Mouse (Mus musculus) neural tube, embryonic 13.5 days (tissue): Measurements from ENCODE around the gene Pafah1b3. TPM values are rescaled to one million over a fixed set of nuclear protein-coding genes. Genes with fewer than 3 reads are reported as not detected.

Experiments used
- ATAC-seq: fragments of 200-750 bp; cut with Nextera tagmentation; 2 replicates; pipeline ENCODE4 v1.8.0; 2017; ENCODE audit warnings: low read depth, mild to moderate bottlenecking, moderate TSS enrichment, moderate library complexity
- H3K27ac ChIP-seq: fragments of 300-500 bp; sonication (generic); replicated peaks from 2 replicates; pipeline ENCODE4 v1.5.1; 2015; ENCODE audit warnings: moderate library complexity, mild to moderate bottlenecking, inconsistent platforms
- H3K27me3 ChIP-seq: fragments of 300-500 bp; sonication (generic); 2 replicates; pipeline ENCODE4 v1.6.1; 2015; ENCODE audit warnings: mild to moderate bottlenecking, inconsistent platforms
- H3K36me3 ChIP-seq: fragments of 300-500 bp; sonication (generic); 2 replicates; pipeline ENCODE4 v1.6.1; 2015; ENCODE audit warnings: mild to moderate bottlenecking, inconsistent platforms
- H3K4me1 ChIP-seq: fragments of 300-500 bp; sonication (generic); replicated peaks from 2 replicates; pipeline ENCODE4 v1.6.1; 2015; ENCODE audit warnings: inconsistent platforms
- H3K4me2 ChIP-seq: fragments of 300-500 bp; sonication (generic); 2 replicates; pipeline ENCODE4 v1.6.1; 2015; ENCODE audit warnings: inconsistent platforms, mild to moderate bottlenecking, moderate library complexity
- H3K4me3 ChIP-seq: fragments of 300-500 bp; sonication (generic); 2 replicates; pipeline ENCODE4 v1.5.1; 2015; ENCODE audit warnings: mild to moderate bottlenecking, inconsistent platforms
- H3K9ac ChIP-seq: fragments of 300-500 bp; sonication (generic); 2 replicates; pipeline ENCODE4 v1.6.1; 2015; ENCODE audit warnings: moderate library complexity, mild to moderate bottlenecking, inconsistent platforms
- H3K9me3 ChIP-seq: fragments of 300-500 bp; sonication (generic); 2 replicates; pipeline ENCODE4 v1.6.1; 2016; ENCODE audit warnings: inconsistent platforms
- WGBS: fragments of 180-500 bp; shearing (Covaris S2); methylation state at CpG from one replicate; pipeline ENCODE4 v1.1.7; 2015; 5-methylcytosine and 5-hydroxymethylcytosine counted together
- polyA plus RNA-seq: library from polyadenylated mRNA; unstranded; fragments of >200 nt; fragmentation: Nextera tagmentation; extraction: Ambion mirVana; gene quantifications from 2 replicates; pipeline ENCODE4 v1.2.1, GENCODE M21; 2015

Gene Pafah1b3
- polyA plus RNA-seq, 1 experiment from 2014 or later = 535 TPM

DNA sequence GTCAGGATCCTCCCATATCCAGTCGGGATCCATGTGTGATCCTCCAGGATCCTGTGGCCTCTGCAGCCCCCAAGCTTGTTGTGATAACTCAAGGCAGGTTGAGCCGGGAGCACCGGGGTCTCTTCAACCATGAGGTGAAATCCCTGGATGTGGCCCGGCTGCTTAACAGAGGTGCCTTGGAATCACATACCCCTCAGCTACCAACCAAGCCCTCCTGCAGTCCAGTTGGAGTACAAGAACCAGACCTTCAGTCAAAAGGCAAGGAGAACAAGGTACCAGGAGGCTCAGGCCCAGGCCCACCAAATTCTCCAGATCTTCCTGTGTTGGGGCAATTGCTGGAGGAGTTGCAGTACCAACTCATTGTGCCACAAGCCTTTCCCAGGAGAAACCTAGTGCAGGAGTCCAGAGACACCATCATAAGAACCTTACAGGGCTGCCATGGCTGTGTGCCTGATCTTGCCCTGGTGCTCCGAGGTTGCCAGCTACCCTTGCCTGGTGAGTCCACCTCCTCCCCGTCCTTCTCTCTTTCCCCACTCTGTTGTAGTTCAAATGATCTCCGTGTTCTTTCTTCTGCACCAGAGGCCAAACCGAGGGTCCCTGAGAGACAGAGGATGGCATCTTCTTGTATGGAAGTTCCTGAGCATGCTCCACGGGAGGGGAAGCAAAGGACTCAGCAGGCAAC, 5.4 kb upstream of the Pafah1b3 start:
- Histone ChIP-seq H3K4me1 (peaks cover 28% of the 10 kb centered on the region), H3K27ac (no peak overlapping the region), H3K36me3 (no peaks in the 10 kb centered on the region), H3K9me3 (no peaks in the 10 kb centered on the region), H3K27me3 (peaks cover 16% of the 10 kb centered on the region), H3K4me2 (no peak overlapping the region), H3K9ac (no peak overlapping the region), H3K4me3 (no peak overlapping the region)
- WGBS = 70% methylated on average over 9 of the region's 9 CpGs
- ATAC-seq = no peak

DNA sequence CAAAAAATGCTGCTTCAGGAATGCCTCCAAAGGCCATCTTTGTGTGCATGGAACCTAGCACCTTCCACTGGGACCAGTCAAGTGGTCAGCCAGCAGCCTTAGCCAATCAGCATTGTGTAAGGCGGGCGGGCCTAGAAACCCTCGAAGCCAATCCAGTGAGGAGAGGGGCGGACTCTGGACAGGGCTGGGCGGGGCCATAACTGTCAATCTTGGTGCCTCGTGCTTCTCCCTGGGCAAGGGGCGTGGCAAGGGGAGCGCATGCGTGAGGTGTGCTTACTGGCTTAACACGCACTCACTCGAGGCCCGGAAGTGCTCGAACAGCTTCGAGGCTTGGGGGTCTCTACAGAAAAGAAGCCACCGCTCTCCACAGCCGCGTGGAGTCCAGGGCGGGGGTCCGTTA, 3.3 kb upstream of the Pafah1b3 start, which contains the start of gene Prr19:
TSS of gene Prr19 (plus strand) at position 349 of the 400 bp plus-strand sequence.
- ATAC-seq = no peak
- no peak within 1 kb of the TSS for H3K9ac ChIP-seq
- peaks cover 25% of the 10 kb centered on the region for H3K4me1 ChIP-seq
- no peaks in the 10 kb centered on the region for H3K36me3 ChIP-seq
- H3K27me3 ChIP-seq = 0 out of 2 replicates have a peak, but pooled peaks cover 3% of the 10 kb centered on the region
- no peak within 1 kb of the TSS for H3K27ac ChIP-seq
- no peaks in the 10 kb centered on the region for H3K9me3 ChIP-seq
- H3K4me2 ChIP-seq = no peak within 1 kb of the TSS
- no peak within 1 kb of the TSS for H3K4me3 ChIP-seq
- 62% methylated on average over 19 of the region's 19 CpGs for WGBS

DNA sequence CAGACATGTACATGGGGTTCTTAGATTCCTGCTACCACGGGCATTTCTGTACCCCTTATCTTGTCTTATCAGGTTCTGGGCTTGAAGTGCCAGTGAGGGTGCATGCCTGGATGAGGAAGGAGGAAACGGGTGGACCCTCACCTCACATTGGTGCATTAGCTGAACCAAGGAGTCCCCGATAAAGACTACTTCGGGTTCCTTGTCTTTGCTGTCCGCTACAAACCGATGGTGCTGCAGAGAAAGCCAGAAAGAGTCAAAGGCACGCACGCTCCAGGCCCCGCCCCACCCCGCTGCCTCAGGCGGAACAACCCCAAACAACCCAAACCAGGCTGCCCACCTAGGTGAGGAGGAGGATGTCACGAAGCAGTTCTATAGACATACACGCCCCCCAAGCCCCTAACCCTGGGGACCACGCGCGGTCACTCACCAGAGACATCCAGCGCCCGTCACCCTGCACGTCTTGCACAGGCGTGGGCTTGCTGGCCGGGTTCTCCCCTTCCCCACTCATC, 787 bp downstream of the Pafah1b3 start:
- H3K9me3 ChIP-seq = no peaks in the 10 kb centered on the region
- ATAC-seq = peak; percentile 4

DNA sequence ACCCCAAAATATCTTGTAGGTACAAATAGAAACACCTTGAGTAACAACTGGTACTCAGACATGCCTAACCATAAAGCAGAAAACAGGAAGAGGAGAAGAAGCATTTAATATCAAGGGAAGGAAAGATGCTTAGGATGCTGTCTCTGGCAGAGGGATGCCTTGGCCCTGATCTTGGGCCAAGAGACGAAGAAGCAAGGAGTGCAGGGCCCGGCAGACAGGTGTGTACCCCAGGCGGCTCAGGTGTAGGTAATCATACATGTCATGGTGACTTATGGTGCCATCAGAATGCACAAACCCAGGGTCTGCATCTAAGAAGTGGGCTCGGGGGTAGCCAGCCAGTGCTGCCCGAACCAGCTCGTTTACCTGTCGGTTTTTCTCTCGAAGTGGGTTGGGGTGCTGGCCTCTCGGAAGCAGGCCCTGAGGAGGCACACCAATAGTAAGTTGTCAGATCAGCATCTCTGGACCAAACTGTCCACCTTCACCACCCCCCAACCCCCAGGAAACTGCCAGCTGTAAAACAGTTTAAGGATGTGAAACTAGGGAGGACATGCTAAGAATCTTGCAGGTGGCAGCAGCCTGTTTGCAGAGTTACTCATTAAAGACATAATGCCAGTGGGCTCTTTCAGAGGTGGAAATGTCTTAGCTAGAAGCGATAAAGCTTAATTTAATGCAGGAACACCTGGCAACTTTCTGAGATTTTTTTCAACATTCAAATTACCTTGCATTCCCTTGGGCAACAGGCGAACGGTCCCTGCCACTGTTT, 2.6 kb downstream of the Pafah1b3 start:
- peak overlapping the region; percentile 81 for H3K4me3 ChIP-seq
- peaks cover 48% of the 10 kb centered on the region for H3K4me1 ChIP-seq
- H3K27ac ChIP-seq = no peak overlapping the region
- peaks cover 59% of the 10 kb centered on the region for H3K36me3 ChIP-seq
- H3K9me3 ChIP-seq = no peaks in the 10 kb centered on the region
- 86% methylated on average over 12 of the region's 12 CpGs for WGBS
- no peak for ATAC-seq
- H3K9ac ChIP-seq = no peak overlapping the region
- H3K4me2 ChIP-seq = peak overlapping the region; percentile 76
- H3K27me3 ChIP-seq = no peaks in the 10 kb centered on the region

More for the DNA sequence above, 787 bp downstream of the Pafah1b3 start:
- peak overlapping the region; percentile 93 for H3K9ac ChIP-seq
- peak overlapping the region; percentile 81 for H3K4me3 ChIP-seq
- WGBS = under 1% methylated on average over 21 of the region's 21 CpGs
- H3K27ac ChIP-seq = peak overlapping the region; percentile 98
- H3K4me2 ChIP-seq = peak overlapping the region; percentile 76
- H3K27me3 ChIP-seq = no peaks in the 10 kb centered on the region
- H3K36me3 ChIP-seq = peaks cover 41% of the 10 kb centered on the region
- H3K4me1 ChIP-seq = peaks cover 34% of the 10 kb centered on the region

DNA sequence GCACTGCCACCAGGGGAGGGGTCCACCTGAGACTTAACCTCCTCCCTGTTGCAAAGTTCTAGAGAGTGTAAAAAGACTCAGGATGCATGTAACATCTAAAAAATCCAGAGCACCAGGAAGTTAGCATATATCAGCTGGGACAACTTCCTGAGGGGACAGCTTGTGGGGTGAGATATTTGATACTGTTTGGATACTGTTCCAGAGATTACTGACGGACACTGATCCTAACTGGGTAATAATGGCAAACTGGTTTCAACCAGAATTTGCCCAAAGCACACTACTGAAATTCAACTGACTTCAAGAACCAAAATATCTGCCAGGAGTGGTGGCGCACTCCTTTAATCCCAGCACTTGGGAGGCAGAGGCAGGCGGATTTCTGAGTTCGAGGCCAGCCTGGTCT, 3.3 kb downstream of the Pafah1b3 start:
- Histone ChIP-seq H3K4me3 (no peak overlapping the region), H3K4me2 (no peak overlapping the region), H3K36me3 (peaks cover 66% of the 10 kb centered on the region), H3K9me3 (no peaks in the 10 kb centered on the region), H3K9ac (no peak overlapping the region), H3K4me1 (peaks cover 48% of the 10 kb centered on the region), H3K27me3 (no peaks in the 10 kb centered on the region), H3K27ac (no peak overlapping the region)
- 93% methylated on average over 4 of the region's 4 CpGs for WGBS
- ATAC-seq = no peak

DNA sequence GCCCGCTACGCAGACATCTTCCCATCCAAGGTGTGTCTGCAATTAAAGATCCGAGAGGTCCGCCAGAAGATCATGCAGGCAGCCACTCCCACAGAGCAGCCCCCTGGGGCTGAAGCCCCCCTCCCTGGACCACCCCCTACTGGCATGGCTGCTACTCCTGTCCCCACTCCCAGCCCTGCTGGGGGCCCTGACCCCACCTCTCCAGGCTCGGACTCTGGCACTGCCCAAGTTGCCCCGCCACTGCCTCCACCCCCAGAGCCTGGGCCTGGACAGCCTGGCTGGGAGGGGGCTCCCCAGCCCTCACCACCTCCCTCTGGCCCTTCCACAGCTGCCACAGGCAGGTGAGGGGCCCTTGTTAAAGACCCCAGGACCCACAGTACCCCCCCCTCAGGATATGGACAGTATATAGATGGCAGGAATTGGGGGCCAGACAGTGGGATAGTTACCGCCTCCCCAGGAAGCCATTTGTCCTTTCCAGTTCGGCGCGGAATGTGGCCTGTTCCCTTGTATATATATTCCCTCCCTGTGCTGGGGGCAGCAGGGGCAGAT, 4.5 kb downstream of the Pafah1b3 start:
- no peak for ATAC-seq
- WGBS = 84% methylated on average over 10 of the region's 10 CpGs
- Histone ChIP-seq H3K4me2 (no peak overlapping the region), H3K9ac (no peak overlapping the region), H3K4me1 (peaks cover 44% of the 10 kb centered on the region), H3K4me3 (no peak overlapping the region), H3K27ac (0 out of 2 replicates have a peak overlapping the region, but pooled peaks have one; percentile 23), H3K9me3 (no peaks in the 10 kb centered on the region), H3K36me3 (peaks cover 78% of the 10 kb centered on the region), H3K27me3 (no peaks in the 10 kb centered on the region)

DNA sequence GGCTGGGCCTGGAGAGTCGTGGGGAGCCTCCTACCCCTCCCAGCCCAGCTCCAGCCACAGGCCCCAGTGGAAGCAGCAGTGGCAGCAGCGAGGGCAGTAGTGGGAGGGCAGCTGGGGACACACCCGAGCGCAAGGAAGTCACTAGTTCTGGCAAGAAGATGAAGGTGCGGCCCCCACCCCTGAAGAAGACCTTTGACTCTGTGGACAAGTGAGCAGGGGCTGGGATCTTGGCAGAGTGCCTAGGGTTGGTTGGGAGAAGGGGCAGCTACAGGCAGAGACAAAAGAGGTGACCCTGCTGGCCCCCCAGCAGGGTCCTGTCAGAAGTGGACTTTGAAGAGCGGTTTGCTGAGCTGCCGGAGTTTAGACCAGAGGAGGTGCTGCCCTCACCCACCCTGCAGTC, 5.7 kb downstream of the Pafah1b3 start:
- Histone ChIP-seq H3K27me3 (no peaks in the 10 kb centered on the region), H3K4me2 (no peak overlapping the region), H3K4me1 (peaks cover 40% of the 10 kb centered on the region), H3K36me3 (peaks cover 89% of the 10 kb centered on the region), H3K9me3 (no peaks in the 10 kb centered on the region), H3K9ac (peak overlapping the region; percentile 17; the same call in 1 of the 2 replicates), H3K4me3 (no peak overlapping the region), H3K27ac (0 out of 2 replicates have a peak overlapping the region, but pooled peaks have one; percentile 42)
- 73% methylated on average over 7 of the region's 7 CpGs for WGBS
- no peak for ATAC-seq

DNA sequence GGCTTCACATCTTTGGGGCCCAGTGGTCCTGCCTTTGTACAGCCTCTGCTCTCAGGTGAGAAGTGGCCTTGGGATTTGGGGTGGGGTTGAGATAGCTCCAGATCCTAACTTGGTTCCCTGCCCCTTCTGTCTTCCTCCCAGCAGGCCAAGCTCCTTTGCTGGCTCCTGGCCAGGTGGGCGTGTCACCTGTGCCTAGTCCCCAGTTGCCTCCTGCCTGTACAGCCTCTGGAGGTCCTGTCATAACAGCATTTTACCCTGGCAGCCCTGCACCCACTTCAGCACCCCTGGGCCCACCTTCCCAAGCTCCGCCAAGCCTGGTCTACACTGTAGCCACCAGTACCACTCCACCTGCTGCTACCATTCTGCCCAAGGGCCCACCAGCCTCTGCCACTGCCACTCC, 6.9 kb downstream of the Pafah1b3 start:
- Histone ChIP-seq H3K9me3 (no peaks in the 10 kb centered on the region), H3K4me2 (no peak overlapping the region), H3K27me3 (no peaks in the 10 kb centered on the region), H3K27ac (peak overlapping the region; percentile 54), H3K9ac (no peak overlapping the region), H3K36me3 (peaks cover 100% of the 10 kb centered on the region), H3K4me3 (no peak overlapping the region), H3K4me1 (peaks cover 30% of the 10 kb centered on the region)
- 97% methylated on average over 2 of the region's 2 CpGs for WGBS
- ATAC-seq = no peak

DNA sequence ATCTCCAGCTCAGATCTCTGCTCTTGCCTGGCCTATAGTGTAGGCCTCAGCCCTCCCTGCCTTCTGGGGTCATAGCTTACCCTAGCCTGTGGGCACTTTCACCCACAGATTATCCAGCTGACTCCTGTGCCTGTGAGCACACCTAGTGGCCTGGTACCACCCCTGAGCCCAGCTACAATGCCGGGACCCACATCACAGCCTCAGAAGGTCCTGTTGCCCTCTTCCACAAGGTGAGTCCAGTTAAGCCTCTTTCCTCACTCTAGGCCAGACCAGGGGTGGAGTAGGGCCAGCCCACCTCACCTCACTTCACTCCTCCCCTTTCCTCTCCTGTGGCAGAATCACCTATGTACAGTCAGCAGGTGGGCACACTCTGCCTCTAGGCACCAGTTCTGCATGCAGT, 7.3 kb downstream of the Pafah1b3 start:
- Histone ChIP-seq H3K9ac (no peak overlapping the region), H3K4me2 (no peak overlapping the region), H3K27ac (no peak overlapping the region), H3K27me3 (no peaks in the 10 kb centered on the region), H3K4me1 (peaks cover 30% of the 10 kb centered on the region), H3K4me3 (no peak overlapping the region), H3K36me3 (peaks cover 100% of the 10 kb centered on the region), H3K9me3 (no peaks in the 10 kb centered on the region)
- WGBS = 91% methylated on average over 1 of the region's 1 CpGs
- no peak for ATAC-seq

DNA sequence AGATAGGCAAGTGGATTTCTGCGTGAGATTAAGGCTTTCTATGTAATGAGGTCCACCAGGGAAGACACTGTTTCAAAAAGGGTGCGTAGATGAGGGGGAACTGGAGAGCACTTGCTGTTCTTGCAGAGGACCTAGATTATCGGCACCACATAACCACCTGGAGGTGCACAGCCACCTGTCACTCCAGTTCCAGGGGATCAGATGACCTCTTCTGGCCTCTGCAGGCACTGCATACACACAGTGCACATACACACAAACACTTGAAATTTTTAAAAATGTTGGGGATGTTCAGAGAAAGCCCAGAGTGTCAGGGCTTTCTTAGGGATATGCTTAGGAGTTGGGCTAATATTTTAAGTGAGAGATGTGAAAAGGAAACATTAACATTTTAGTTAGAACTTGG, 7.9 kb downstream of the Pafah1b3 start:
- peaks cover 100% of the 10 kb centered on the region for H3K36me3 ChIP-seq
- no peak overlapping the region for H3K4me2 ChIP-seq
- no peaks in the 10 kb centered on the region for H3K9me3 ChIP-seq
- H3K9ac ChIP-seq = no peak overlapping the region
- H3K27ac ChIP-seq = no peak overlapping the region
- no peak for ATAC-seq
- H3K27me3 ChIP-seq = no peaks in the 10 kb centered on the region
- H3K4me1 ChIP-seq = peaks cover 30% of the 10 kb centered on the region
- no peak overlapping the region for H3K4me3 ChIP-seq
- 93% methylated on average over 3 of the region's 3 CpGs for WGBS

DNA sequence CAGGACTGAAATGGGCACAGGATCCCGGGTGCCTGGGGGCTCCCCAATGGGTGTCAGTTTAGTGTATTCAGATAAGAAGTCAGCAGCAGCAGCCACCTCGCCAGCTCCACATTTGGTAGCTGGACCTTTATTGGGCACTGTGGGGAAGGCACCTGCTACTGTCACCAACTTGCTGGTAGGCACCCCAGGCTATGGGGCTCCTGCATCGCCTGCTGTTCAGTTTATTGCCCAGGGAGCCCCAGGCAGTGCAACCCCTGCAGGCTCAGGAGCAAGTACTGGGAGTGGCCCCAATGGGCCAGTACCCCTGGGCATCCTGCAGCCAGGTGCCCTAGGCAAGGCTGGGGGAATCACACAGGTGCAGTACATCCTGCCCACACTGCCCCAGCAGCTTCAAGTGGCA, 9.1 kb downstream of the Pafah1b3 start:
- no peaks in the 10 kb centered on the region for H3K27me3 ChIP-seq
- no peaks in the 10 kb centered on the region for H3K9me3 ChIP-seq
- H3K9ac ChIP-seq = no peak overlapping the region
- H3K4me1 ChIP-seq = peaks cover 41% of the 10 kb centered on the region
- no peak overlapping the region for H3K27ac ChIP-seq
- H3K36me3 ChIP-seq = peaks cover 91% of the 10 kb centered on the region
- H3K4me3 ChIP-seq = no peak overlapping the region
- no peak overlapping the region for H3K4me2 ChIP-seq
- WGBS = 86% methylated on average over 3 of the region's 3 CpGs
- ATAC-seq = no peak

DNA sequence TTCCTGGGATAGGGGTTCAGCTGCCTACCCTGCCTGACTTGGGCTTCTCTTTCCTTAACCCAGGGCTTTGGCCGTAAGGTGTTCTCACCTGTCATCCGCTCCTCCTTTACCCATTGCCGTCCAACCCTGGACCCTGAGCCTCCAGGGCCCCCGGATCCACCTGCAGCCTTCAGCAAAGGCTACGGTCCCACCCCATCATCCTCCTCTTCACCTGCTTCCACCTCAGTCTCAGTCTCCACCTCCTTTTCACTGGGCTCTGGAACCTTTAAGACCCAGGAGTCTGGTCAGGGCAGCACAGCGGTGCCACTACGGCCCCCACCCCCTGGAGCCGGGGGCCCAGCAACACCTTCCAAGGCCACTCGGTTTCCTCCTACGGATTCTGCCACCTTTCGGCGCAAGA, 9.8 kb downstream of the Pafah1b3 start:
- Histone ChIP-seq H3K9ac (no peak overlapping the region), H3K27ac (no peak overlapping the region), H3K36me3 (peaks cover 84% of the 10 kb centered on the region), H3K4me3 (no peak overlapping the region), H3K9me3 (no peaks in the 10 kb centered on the region), H3K27me3 (no peaks in the 10 kb centered on the region), H3K4me1 (peaks cover 48% of the 10 kb centered on the region), H3K4me2 (no peak overlapping the region)
- ATAC-seq = no peak
- WGBS = 95% methylated on average over 12 of the region's 12 CpGs
